Mouse (Mus musculus): Measurements from ENCODE around the gene Snx1. TPM values are rescaled to one million over a fixed set of nuclear protein-coding genes. Genes with fewer than 3 reads are reported as not detected.
A peak's percentile ranks its signal among the peaks of the same experiment; 100 is the strongest.

The Snx1 gene
- total RNA-seq, 1 experiment from 2014 or later, result 122 TPM

- ATAC-seq (replicated peaks; ENCODE audit: low read depth, poor library complexity, severe bottlenecking), result peak; percentile 99
Measured at GRCm38 (mm10) chr9:66059583-66060307, 66.6 kb downstream of the Snx1 start, which contains the start of gene Ppib. Gene Ppib (plus strand): TSS chr9:66060222.

GRCm38 (mm10) chr9:66053620-66054019, 72.8 kb downstream of the Snx1 start:
- no peak for ATAC-seq (replicated peaks; ENCODE audit: low read depth, poor library complexity, severe bottlenecking)

DNA sequence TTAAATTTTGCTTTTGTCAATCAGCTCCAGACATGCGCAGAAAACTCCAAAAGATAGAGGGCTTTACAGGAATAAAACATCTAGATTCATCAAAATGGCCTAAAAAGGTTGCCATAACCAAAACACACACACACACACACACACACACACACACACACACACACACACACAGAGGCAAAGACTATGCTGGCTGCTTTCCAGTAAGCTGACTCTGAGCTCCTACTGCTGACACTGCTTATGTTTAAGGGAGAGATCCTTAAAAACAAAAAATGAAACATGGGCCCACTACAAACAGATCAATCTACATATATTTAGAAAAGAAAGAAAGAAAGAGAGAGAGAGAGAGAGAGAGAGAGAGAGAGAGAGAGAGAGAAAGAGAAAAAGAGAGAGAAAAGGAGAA, 73.7 kb downstream of the Snx1 start:
- no peak for ATAC-seq (replicated peaks; ENCODE audit: low read depth, poor library complexity, severe bottlenecking)

DNA sequence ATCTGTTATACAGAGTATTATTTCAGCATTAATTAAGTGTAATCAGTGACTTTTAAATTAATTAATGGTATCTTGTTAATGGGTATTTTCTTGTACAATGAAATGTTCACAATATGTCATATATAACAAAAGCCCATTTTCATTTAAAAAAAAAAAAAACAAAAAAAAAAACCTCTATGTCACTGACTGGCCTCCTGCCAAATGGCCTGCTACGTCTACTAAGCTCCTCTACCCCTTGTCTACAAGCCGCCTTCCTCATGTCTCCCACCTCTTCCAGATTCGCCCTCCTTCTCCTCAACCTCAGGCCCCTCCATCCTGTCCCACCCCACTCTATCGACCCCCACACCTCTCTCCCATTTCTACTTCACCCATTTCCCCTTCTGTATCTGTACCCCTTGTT, 74.9 kb downstream of the Snx1 start:
- no peak for ATAC-seq (replicated peaks; ENCODE audit: low read depth, poor library complexity, severe bottlenecking)

DNA sequence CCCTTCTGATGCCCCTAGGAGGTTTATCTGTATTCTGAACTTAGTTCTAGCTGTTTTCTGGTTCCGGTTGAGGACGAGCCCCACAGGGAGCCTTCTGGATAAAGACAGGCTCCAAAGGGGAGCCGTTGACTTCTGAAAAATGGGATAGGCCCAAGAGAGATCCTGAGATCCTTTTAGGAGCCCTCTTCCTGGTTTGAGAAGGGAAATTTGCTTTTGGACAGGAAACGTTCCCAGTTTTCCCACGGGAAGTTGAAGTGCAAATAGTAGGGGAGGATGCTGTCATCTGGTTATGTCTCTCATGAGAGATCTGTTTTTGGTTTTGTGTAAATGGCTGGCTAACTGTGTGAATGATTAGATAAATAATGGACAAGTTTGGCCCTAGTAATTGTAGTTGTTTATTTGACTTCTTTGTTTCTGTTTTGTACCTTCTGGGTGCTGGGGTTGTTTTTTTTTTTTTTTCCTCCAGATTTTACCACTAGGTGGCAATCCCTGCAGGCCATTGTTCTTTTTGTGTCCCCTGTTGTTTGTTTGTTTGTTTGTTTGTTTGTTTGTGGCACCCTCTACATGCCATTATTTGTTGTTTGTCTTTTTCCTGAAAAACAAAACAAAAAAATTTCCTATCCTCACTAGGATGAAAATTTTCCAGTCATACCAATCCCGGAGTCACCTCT, 76.3 kb downstream of the Snx1 start:
- no peak for ATAC-seq (replicated peaks; ENCODE audit: low read depth, poor library complexity, severe bottlenecking)

- ATAC-seq (replicated peaks; ENCODE audit: low read depth, poor library complexity, severe bottlenecking), result no peak
Measured at GRCm38 (mm10) chr9:66043241-66043640, 83.1 kb downstream of the Snx1 start.

GRCm38 (mm10) chr9:66042331-66042730, 84.1 kb downstream of the Snx1 start:
- ATAC-seq (replicated peaks; ENCODE audit: low read depth, poor library complexity, severe bottlenecking), result no peak

DNA sequence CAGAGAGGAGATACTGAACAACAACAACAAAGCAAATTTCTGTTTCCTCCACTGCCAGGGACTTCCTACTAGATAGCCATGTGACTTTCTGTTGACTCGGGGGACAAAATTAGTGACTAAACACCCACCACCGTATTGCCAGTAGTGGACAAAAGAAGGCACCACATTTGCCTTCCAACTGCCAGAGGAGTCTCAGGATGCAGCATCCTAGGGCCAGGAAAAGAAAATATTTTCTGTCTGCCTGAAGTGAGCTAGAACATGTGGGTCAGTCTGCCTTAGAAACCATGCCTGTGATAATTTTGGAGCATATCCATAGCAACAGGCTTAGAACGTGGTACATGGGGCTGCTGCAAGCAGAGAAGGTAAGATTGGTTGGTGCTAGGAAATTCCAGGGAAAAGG, 85.6 kb downstream of the Snx1 start:
- ATAC-seq (replicated peaks; ENCODE audit: low read depth, poor library complexity, severe bottlenecking), result no peak

GRCm38 (mm10) chr9:66039290-66039689, 87.1 kb downstream of the Snx1 start:
- no peak for ATAC-seq (replicated peaks; ENCODE audit: low read depth, poor library complexity, severe bottlenecking)

DNA sequence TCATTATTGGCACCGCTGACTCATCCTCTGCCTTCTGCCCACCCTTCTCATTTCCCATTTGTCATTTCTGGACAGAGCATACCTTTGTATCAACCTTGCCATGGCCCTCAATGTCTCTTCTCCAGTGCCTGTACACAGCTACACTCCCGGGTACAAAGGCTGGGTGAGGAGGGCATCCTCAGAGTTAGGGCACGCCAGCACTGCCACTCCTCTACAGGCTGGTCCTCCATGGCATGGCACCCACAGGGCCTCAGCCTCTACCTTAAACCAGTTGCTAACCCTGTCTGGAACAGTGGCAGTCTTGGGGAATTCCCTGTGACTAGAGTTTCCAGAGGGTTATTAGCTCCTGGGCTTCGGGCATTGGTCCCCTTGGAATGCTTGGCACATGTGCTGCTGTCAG, 87.8 kb downstream of the Snx1 start:
- no peak for ATAC-seq (replicated peaks; ENCODE audit: low read depth, poor library complexity, severe bottlenecking)

Other genes starting within 250 kb of the Snx1 start
- gene Pclaf, start 236.3 kb downstream of the Snx1 start, total RNA-seq (2017), result 191 and 193 TPM in 2 replicates
- 15.3 and 25.6 TPM in 2 replicates for gene Trip4, start 217.8 kb downstream of the Snx1 start, total RNA-seq (2017)
- 29.1 and 36.9 TPM in 2 replicates for gene Csnk1g1, start 217.7 kb downstream of the Snx1 start, total RNA-seq (2017)
- 519 and 575 TPM in 2 replicates for gene Ppib, start 66.4 kb downstream of the Snx1 start, total RNA-seq (2017)
- gene Snx22, start 56.9 kb downstream of the Snx1 start, total RNA-seq (2017), result 1.2 and 1.7 TPM in 2 replicates
- 177 and 182 TPM in 2 replicates for gene Ciao2a, start within 50 bp of the Snx1 start, total RNA-seq (2017)
- gene Dapk2, start 31.6 kb upstream of the Snx1 start, total RNA-seq (2017), result 4.0 and 4.1 TPM in 2 replicates
- 80.8 and 106 TPM in 2 replicates for gene Herc1, start 223.9 kb upstream of the Snx1 start, total RNA-seq (2017)

Data from common myeloid progenitor, adult 5-6 weeks (primary cell).